Mouse (Mus musculus) heart, postnatal 0 days (tissue): ENCODE data around the gene Phf13.

Experiments
- CTCF ChIP-seq: IDR thresholded peaks from 2 replicates; pipeline ENCODE4 v1.5.1; 2016; ENCODE audit warnings: antibody characterized with exemption, control low read depth, low read depth
- EP300 ChIP-seq: IDR thresholded peaks from 2 replicates; pipeline ENCODE4 v1.6.1; 2016; ENCODE audit warnings: antibody characterized with exemption, low read depth

DNA sequence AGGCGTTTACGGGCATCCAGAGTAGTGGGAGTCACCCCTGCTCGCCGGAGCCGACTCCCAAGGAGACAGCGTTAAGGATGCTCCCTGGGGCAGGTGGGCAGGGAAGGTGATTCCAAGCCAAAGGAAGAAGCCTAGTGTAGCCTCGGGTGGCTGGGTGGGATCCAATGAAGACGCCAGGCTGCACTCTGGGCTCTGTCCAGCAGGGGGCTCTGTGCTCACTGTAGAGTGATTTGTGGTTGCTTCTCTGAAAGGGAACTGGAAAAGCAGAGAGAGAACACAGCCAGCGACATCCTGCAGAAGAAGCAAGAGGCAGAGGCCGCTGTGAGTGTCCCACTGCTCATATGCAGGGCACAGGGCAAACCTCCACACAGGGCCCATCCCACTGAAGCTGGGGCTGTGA lies 18.3 kb downstream of the Phf13 start:
- TF ChIP-seq EP300 (no peak), CTCF (peak; percentile 80)
